Mouse (Mus musculus) MN1 (cell line): Measurements from ENCODE around the gene Ccdc190.
A peak's percentile ranks its signal among the peaks of the same experiment; 100 is the strongest.

Source experiments
- DNase-seq: peaks from one replicate; pipeline ENCODE4 v3.0.0-alpha.2; 2016; ENCODE audit warnings: low spot score

Ccdc190 gene

GRCm38 (mm10) chr1:169932122-169932746 is 3.8 kb downstream of the Ccdc190 start:
- DNase-seq: no peak

GRCm38 (mm10) chr1:169934005-169934725 is 5.7 kb downstream of the Ccdc190 start:
- peak; percentile 72 for DNase-seq

DNA sequence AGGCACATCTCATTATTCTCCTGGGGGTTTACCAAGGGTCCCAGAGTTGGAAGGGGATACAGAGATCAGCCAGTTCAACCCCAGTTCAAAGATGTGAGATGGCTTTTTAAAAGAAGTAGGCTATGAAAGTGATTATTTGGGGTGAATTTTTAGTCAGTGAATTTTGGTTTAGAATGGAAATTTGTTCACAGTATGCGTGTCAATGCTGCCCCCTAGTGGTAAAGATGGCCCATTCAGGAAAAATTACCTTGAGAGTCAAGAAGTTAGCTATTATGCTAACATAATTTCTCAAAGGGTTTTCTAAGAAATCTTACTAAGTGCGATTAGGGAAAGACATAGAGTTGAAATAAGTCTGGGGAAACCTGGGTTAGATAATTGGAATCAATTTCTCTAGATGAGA is 10.9 kb downstream of the Ccdc190 start:
- peak; percentile 71 for DNase-seq

DNA sequence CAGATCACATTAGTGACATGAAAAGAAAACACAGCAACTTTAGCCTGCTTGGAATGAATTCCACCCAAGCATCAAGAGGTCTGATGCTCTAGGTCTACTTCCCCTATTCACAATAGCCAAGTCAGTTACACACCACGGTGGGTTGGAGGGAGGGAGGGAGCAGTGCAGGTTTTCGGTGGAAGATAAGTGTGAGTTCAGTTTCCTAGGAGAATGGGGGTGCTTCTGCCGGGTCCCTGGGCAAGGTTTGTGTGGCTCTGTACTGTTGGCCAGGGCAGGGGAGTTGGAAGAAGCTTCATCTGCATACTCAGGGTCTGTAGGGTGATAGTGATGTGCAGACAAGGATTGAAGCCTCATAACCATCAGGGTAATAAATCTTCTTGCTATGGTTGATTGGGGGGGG is 17.6 kb downstream of the Ccdc190 start:
- DNase-seq: no peak

- DNase-seq: no peak
These were observed 19.2 kb downstream of the Ccdc190 start for GRCm38 (mm10) chr1:169947654-169948053.

DNA sequence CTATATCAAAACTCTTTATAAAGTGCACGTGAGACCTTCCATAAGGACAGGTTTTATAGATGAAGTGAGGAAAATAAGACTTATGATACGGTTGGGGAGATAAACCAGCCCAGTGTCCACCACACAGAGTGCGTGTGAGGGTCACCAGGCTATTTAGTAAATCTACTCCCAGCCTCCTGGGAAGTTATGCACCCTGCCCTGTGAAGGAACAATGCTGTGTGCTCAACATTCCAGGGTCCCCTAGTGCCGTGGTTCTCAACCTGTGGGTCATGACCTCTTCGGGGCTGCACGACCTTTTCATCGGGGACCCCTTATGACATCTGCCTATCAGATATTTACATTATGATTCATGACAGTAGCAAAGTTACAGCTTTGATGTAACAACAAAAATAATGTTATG is 19.8 kb downstream of the Ccdc190 start:
- no peak for DNase-seq

DNA sequence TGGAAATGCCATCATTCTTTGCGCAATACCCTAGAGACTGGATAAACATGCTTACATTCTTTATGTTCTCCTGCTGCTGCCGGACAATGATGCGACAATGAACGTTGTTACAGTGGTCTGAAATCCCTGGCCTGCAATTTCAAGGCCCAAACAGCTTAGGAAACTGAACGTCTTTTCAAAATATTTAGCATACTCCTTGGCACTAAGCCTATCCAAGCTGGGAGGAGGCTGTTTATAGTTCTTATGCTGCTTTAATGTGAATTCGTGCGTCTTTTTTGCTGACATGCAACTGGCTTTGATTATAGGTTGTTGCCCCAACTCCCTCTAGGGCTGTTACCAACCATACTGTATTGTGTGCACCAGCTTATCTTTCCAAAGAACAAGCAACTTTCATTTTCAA is 20.4 kb downstream of the Ccdc190 start:
- DNase-seq: no peak

GRCm38 (mm10) chr1:169949981-169950380 is 21.5 kb downstream of the Ccdc190 start:
- DNase-seq: no peak

DNA sequence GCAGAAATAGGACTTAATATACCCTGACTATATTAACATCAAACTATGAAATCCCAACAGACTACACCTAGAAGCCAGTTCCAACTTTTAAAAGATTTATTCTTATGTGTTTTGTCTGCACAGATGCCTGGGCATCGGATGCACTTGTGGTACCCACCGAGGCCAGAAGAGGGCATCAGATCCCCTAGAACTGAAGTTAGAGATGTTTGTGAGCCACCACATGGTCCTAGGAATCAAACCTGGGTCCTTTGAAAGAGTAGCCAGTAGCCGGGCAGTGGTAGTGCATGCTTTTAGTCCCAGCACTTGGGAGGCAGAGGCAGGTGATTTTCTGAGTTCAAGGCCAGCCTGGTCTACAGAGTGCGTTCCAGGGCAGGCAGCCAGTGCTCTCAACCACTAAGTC is 22.2 kb downstream of the Ccdc190 start:
- no peak for DNase-seq

DNA sequence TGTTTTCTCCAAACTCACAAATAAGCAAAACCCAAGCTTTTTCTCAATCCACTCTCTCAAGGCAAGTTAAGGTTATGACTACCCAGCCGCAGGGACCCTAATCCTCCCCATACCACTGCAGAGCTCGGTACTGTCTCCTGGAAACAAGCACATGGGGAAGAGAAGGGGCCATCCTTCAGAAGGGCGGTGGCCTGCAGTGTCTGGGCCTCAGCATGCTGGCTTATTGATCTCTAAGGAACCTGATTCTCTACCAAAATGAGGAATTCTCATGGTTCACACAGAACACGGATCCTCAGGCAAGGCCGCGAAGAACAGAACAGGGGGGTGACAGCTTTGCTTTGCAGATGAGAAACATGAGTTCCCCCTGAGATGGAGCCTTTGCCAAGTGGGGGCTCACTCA is 23.1 kb downstream of the Ccdc190 start:
- no peak for DNase-seq

GRCm38 (mm10) chr1:169952636-169953035 is 24.2 kb downstream of the Ccdc190 start:
- DNase-seq: no peak

- no peak for DNase-seq
These were observed 24.7 kb downstream of the Ccdc190 start for GRCm38 (mm10) chr1:169953106-169953505.

DNA sequence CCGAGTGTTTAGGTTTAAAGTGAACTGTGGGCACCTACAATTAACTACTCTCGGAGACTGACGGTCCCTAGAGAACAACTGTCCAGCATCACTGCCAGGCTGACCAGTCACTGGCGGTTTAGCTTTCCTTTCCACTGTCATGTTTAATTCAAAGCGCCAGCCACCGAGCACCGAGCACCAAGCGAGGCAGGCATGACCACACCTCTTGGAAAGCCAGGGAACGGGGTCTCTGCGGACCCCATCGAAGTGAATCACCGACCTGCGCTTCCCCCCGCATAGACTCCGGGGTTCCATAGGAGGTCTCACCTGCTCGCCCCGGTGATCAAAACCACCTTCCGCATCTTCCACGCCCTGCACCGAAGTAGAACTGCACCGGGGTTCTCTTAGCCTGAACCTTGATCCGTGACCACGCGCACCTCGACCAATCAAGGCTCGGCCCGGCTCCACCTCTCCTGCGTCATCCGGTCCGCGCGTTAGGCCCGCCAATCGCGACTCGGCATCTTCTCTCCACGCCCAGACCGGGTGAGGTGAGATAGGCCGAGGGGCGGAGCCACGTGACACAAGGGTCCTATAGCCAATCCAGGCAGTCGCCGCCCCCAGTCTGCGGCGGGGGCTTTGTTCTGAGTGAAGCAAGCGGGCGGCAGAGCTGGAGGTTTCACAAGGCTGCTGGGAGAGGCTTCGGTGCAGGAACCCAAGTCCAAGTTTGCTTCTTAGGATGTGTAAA is 40.5 kb downstream of the Ccdc190 start, which contains the start of gene Hsd17b7:
TSS of gene Hsd17b7 (minus strand) at position 450 of the 724 bp plus-strand sequence.
- DNase-seq: peak; percentile 99

DNA sequence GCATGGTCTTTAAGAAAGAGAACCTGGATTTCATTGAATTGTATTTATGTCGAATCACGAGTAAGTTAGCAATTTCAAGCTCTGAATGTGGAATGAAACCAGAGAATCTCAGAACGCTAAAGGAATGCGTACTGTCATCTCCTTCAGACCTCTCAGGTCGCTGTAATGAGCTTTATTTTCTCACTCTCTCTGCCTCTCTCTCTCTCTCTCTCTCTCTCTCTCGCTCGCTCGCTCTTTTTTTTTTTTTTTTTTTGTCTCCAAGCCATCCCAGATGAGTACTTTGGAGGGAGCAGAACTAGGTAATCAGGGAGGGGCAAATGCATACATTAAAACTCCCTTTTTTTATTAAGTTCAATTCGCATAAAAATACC is 41.1 kb downstream of the Ccdc190 start:
- DNase-seq: no peak

DNA sequence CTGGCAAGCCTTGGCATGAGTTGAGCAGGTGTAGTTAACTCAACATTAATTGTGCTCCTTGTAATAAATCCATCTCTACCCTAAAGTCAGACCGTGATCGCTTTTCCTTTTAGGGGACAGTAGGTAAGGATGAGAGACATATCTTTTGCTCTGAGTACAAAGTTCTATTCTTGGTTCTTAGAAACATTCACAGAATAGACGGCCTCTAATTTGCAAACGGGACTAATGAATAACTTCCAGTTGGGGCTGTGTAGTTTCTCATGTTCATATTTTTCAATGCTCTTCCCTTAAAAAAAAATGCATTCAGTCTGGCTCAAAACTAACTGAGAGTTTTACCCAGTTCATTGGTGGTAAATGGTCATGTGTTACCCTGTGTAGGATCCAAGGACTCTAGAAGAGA is 42.5 kb downstream of the Ccdc190 start:
- DNase-seq: no peak

GRCm38 (mm10) chr1:169971998-169972397 is 43.5 kb downstream of the Ccdc190 start:
- no peak for DNase-seq

- DNase-seq: no peak
These were observed 49.2 kb downstream of the Ccdc190 start for GRCm38 (mm10) chr1:169977621-169978020.
